Mouse (Mus musculus): ENCODE results near the gene Tm9sf4. TPM values are rescaled to one million over a fixed set of nuclear protein-coding genes. Genes with fewer than 3 reads are reported as not detected.

The Tm9sf4 gene
- polyA plus RNA-seq, 1 experiment = 43.4 TPM

DNA sequence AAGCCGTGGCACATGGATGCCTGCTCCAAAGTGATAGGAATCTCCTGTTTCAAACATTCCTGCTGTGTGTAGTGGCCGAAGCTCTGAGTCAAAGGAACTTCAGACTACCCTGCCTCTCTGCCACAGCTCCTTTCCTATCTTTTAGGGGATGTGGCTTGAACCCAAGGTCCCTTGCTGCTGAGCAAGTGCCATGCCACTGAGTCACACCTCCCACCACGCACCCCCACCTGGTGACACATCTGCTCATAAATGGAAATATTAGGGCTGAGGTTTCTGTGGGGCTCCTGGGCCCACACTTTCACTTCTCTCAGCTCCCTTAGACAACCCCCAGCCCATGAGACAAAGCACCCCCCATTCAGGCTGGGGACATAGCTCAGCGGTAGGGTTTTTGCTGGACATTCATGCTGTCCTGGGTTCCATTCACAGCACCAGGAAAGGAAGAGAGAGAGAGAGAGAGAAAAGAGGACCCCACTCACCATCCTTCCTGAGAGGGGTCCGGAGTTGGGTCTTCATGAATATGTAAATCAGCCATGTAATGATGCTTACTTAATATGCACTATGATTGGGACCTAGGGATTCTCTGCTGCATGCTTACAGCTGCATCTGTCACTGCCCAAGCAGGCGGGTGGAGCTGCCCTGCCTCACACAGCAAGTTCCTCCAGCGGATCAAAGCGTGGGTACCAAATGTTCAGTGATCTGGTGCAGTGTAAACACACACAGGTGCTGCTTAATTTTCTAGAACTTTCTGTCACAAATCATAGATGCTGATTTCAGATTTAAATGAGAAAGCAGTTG is 39.1 kb upstream of the Tm9sf4 start:
- H3K27me3 ChIP-seq (ENCODE audit: control insufficient read depth, insufficient read depth, insufficient read length) = peaks cover 4% of the 10 kb centered on the region
- no peaks in the 10 kb centered on the region for H3K36me3 ChIP-seq (ENCODE audit: control insufficient read depth, insufficient read depth)
- H3ac ChIP-seq (ENCODE audit: control insufficient read depth, insufficient read length, low read depth) = no peak overlapping the region
- H3K4me3 ChIP-seq (ENCODE audit: insufficient read depth, poor library complexity, severe bottlenecking) = no peak overlapping the region
- no peaks in the 10 kb centered on the region for H3K79me3 ChIP-seq (ENCODE audit: low read depth)
- TF ChIP-seq FOSL1 (IDR thresholded peaks at IDR 0.05; ENCODE audit: insufficient read depth, low read length, poor library complexity, severe bottlenecking) (peak; percentile 68), USF1 (IDR thresholded peaks at IDR 0.05; ENCODE audit: low read depth) (no peak), MAX (IDR thresholded peaks at IDR 0.05) (peak; percentile 83)
- H3K79me2 ChIP-seq (ENCODE audit: control insufficient read depth, insufficient read depth) = no peaks in the 10 kb centered on the region

DNA sequence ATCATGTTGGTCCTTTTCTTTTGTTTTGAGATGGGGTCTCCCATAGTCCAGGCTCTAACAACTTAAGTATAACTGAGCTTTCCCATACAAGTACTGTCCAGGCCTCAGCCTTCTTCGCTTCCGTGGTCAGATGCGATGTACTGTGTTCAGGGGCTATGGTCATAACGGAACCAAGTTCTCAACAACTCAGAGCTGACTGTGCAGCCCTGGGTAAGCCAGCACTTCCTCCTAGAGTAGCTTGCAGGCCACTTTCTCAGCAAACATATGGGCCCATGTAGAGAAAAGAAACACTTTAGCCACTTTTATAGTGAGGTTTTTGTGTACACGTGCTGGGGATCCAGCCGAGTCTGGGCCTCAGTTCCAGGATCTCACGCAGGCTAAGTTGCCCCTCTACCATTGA is 38.4 kb upstream of the Tm9sf4 start:
- Histone ChIP-seq H3K27me3 (ENCODE audit: control insufficient read depth, insufficient read depth, insufficient read length) (peaks cover 4% of the 10 kb centered on the region), H3K79me3 (ENCODE audit: low read depth) (no peaks in the 10 kb centered on the region), H3K4me3 (ENCODE audit: insufficient read depth, poor library complexity, severe bottlenecking) (no peak overlapping the region), H3K79me2 (ENCODE audit: control insufficient read depth, insufficient read depth) (no peaks in the 10 kb centered on the region), H3ac (ENCODE audit: control insufficient read depth, insufficient read length, low read depth) (no peak overlapping the region), H3K36me3 (ENCODE audit: control insufficient read depth, insufficient read depth) (no peaks in the 10 kb centered on the region)
- TF ChIP-seq MAX (IDR thresholded peaks at IDR 0.05) = no peak

DNA sequence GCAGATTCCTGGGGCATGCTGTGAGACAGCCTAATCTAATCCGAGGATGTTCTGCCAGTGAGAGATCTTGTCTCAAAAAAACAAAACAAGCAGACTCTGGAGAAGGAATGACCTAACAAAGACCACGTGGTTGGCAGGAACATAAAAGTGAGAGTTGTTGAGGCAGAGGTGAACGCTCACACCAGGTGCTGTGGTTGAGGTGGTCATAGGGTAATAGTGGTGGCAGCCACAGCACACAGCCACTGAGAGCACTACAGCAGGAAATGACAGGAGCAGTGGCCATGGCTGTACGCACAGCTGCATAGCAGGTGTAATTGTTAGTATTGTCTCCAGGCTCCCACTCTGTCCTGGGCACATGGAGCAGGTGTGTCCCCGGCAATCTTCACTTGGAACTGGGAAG is 35.2 kb upstream of the Tm9sf4 start:
- Histone ChIP-seq H3K36me3 (ENCODE audit: control insufficient read depth, insufficient read depth) (no peaks in the 10 kb centered on the region), H3K79me2 (ENCODE audit: control insufficient read depth, insufficient read depth) (no peaks in the 10 kb centered on the region), H3K27me3 (ENCODE audit: control insufficient read depth, insufficient read depth, insufficient read length) (peaks cover 4% of the 10 kb centered on the region), H3K79me3 (ENCODE audit: low read depth) (no peaks in the 10 kb centered on the region), H3K4me3 (ENCODE audit: insufficient read depth, poor library complexity, severe bottlenecking) (no peak overlapping the region), H3ac (ENCODE audit: control insufficient read depth, insufficient read length, low read depth) (no peak overlapping the region)
- no peak for TF ChIP-seq FOSL1 (IDR thresholded peaks at IDR 0.05; ENCODE audit: insufficient read depth, low read length, poor library complexity, severe bottlenecking)
- TF ChIP-seq MYOG (IDR thresholded peaks at IDR 0.05; ENCODE audit: control insufficient read depth, extremely low read depth, insufficient read length) = no peak
- peak; percentile 60 for TF ChIP-seq MYOD1 (IDR thresholded peaks at IDR 0.05; ENCODE audit: control insufficient read depth, insufficient read length, low read depth)
- peak; percentile 7 for TF ChIP-seq USF1 (IDR thresholded peaks at IDR 0.05; ENCODE audit: low read depth)
- no peak for TF ChIP-seq CEBPB (IDR thresholded peaks at IDR 0.05; ENCODE audit: low read depth)
- no peak for TF ChIP-seq MAX (IDR thresholded peaks at IDR 0.05)
- no peak for TF ChIP-seq CTCF (IDR thresholded peaks at IDR 0.05; ENCODE audit: control insufficient read depth, insufficient read depth, insufficient read length)

DNA sequence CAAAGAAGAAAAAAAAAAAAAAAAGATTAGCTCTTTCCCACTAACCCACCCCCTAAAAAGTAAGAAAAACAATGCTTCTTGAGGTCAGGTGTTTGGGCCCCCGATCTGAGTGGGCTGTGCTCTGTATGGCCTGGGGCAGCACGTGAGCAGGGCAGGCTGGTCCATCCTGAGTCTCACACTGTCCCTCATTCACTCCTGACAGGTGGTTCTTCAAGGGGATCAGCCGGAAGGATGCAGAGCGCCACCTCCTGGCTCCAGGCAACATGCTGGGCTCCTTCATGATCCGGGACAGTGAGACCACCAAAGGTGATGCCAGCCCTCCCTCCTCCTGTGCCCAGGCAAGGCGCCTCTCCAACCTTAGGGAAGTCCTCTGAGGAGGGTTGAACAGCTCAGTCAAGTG is 30.1 kb upstream of the Tm9sf4 start:
- Histone ChIP-seq H3K79me3 (ENCODE audit: low read depth) (no peaks in the 10 kb centered on the region), H3K4me3 (ENCODE audit: insufficient read depth, poor library complexity, severe bottlenecking) (no peak overlapping the region), H3K27me3 (ENCODE audit: control insufficient read depth, insufficient read depth, insufficient read length) (peaks cover 8% of the 10 kb centered on the region), H3K36me3 (ENCODE audit: control insufficient read depth, insufficient read depth) (no peaks in the 10 kb centered on the region), H3ac (ENCODE audit: control insufficient read depth, insufficient read length, low read depth) (no peak overlapping the region), H3K79me2 (ENCODE audit: control insufficient read depth, insufficient read depth) (no peaks in the 10 kb centered on the region)
- TF ChIP-seq CEBPB (IDR thresholded peaks at IDR 0.05; ENCODE audit: low read depth) = no peak
- TF ChIP-seq MYOD1 (IDR thresholded peaks at IDR 0.05; ENCODE audit: control insufficient read depth, insufficient read length, low read depth) = no peak
- no peak for TF ChIP-seq MAX (IDR thresholded peaks at IDR 0.05)
- TF ChIP-seq CTCF (IDR thresholded peaks at IDR 0.05; ENCODE audit: control insufficient read depth, insufficient read depth, insufficient read length) = peak; percentile 40
- no peak for TF ChIP-seq MYOG (IDR thresholded peaks at IDR 0.05; ENCODE audit: control insufficient read depth, extremely low read depth, insufficient read length)

DNA sequence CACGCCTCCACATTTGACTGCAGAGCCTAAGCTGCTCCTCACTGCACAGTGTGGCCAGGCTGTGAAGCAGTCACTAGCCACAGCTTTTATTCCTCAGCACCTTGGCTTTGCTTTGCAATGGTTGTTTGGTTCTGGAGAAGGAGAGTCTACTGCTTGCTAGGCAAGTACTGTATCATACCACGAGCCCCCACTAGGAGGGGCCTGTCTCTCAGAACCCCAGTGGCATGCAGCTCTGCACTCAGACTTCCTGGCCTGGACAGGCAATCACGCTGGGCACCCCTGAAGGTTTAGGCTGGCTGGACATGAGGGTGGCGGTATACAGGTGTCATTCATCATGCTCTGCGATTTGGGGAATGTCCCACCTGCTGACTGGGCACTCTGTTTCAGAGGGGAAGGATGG is 26.9 kb upstream of the Tm9sf4 start:
- Histone ChIP-seq H3K27me3 (ENCODE audit: control insufficient read depth, insufficient read depth, insufficient read length) (peaks cover 14% of the 10 kb centered on the region), H3K79me3 (ENCODE audit: low read depth) (no peaks in the 10 kb centered on the region), H3K36me3 (ENCODE audit: control insufficient read depth, insufficient read depth) (no peaks in the 10 kb centered on the region), H3K79me2 (ENCODE audit: control insufficient read depth, insufficient read depth) (no peaks in the 10 kb centered on the region), H3ac (ENCODE audit: control insufficient read depth, insufficient read length, low read depth) (no peak overlapping the region), H3K4me3 (ENCODE audit: insufficient read depth, poor library complexity, severe bottlenecking) (no peak overlapping the region)
- no peak for TF ChIP-seq CTCF (IDR thresholded peaks at IDR 0.05; ENCODE audit: control insufficient read depth, insufficient read depth, insufficient read length)
- TF ChIP-seq CEBPB (IDR thresholded peaks at IDR 0.05; ENCODE audit: low read depth) = no peak

DNA sequence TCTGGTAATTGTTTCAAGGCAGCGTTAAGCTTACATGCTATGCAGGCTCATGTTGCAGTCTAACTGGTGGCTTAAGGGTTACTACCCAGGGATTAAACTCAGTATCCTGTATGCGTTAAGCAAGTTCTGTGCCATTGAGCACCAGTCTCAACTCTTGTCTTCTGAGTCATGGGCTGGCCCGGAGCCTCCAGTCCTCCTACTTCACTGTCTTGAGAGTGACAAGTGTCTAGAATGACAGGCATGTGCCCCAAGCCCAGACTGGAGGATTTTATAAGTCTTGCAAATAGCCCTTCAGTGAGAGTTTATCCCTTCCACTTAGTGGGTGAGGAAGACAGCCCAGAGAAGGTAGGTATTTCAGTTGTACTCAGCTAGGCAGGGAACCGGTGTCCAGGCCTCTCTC is 24.9 kb upstream of the Tm9sf4 start:
- no peak overlapping the region for H3K4me3 ChIP-seq (ENCODE audit: insufficient read depth, poor library complexity, severe bottlenecking)
- H3ac ChIP-seq (ENCODE audit: control insufficient read depth, insufficient read length, low read depth) = no peak overlapping the region
- H3K79me2 ChIP-seq (ENCODE audit: control insufficient read depth, insufficient read depth) = no peaks in the 10 kb centered on the region
- H3K36me3 ChIP-seq (ENCODE audit: control insufficient read depth, insufficient read depth) = no peaks in the 10 kb centered on the region
- H3K27me3 ChIP-seq (ENCODE audit: control insufficient read depth, insufficient read depth, insufficient read length) = peaks cover 14% of the 10 kb centered on the region
- TF ChIP-seq MYOD1 (IDR thresholded peaks at IDR 0.05; ENCODE audit: control insufficient read depth, insufficient read length, low read depth) (no peak), MAX (IDR thresholded peaks at IDR 0.05) (no peak), FOSL1 (IDR thresholded peaks at IDR 0.05; ENCODE audit: insufficient read depth, low read length, poor library complexity, severe bottlenecking) (no peak), USF1 (IDR thresholded peaks at IDR 0.05; ENCODE audit: low read depth) (no peak), CEBPB (IDR thresholded peaks at IDR 0.05; ENCODE audit: low read depth) (no peak)
- H3K79me3 ChIP-seq (ENCODE audit: low read depth) = no peaks in the 10 kb centered on the region
